Mouse (Mus musculus) gastrocnemius, postnatal 10 days (tissue): ENCODE measurements around the gene Aqp3. TPM values are rescaled to one million over a fixed set of nuclear protein-coding genes. Genes with fewer than 3 reads are reported as not detected.
"Not testable (repeated sequence)": the region's sequence is repeated elsewhere in the genome, so short reads cannot be mapped to it uniquely, and the experiment has no call there.

Experiments
- DNase-seq: peaks from one replicate; pipeline ENCODE4 v3.0.0; 2021; ENCODE audit warnings: mixed read lengths
- total RNA-seq, 2 experiments: library from RNA; stranded (reverse); gene quantifications; 2 replicates each; pipeline ENCODE4 v1.2.3; 2021

Gene Aqp3
- total RNA-seq, 2 experiments from 2014 or later: not detected

GRCm38 (mm10) chr4:41102901-41103300, 4.9 kb upstream of the Aqp3 start:
- DNase-seq: no peak

GRCm38 (mm10) chr4:41100986-41101385, 3.0 kb upstream of the Aqp3 start:
- DNase-seq: no peak

DNA sequence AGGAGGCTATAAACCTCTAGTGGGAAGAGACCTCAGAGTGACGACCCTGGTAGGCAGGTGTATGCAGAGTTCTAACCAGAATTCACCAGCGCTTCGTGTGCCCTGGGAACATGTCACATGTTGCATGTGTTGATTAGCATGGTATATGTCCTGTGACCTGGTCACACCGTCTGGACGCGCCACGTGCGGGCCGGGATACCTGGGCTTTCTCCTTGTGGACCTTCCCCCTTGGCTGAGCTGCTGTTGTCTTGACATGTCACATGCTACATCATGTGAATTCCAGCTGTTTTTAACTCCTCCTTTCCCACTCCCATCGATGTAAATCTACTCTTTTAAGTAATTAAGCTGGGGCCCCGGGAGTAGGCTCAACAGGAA, 581 bp upstream of the Aqp3 start:
- DNase-seq: no peak

GRCm38 (mm10) chr4:41097381-41097780, 602 bp downstream of the Aqp3 start:
- DNase-seq: no peak

- DNase-seq: no peak
Measured at GRCm38 (mm10) chr4:41096794-41097193, 1.2 kb downstream of the Aqp3 start.

GRCm38 (mm10) chr4:41096169-41096568, 1.8 kb downstream of the Aqp3 start:
- DNase-seq: no peak

DNA sequence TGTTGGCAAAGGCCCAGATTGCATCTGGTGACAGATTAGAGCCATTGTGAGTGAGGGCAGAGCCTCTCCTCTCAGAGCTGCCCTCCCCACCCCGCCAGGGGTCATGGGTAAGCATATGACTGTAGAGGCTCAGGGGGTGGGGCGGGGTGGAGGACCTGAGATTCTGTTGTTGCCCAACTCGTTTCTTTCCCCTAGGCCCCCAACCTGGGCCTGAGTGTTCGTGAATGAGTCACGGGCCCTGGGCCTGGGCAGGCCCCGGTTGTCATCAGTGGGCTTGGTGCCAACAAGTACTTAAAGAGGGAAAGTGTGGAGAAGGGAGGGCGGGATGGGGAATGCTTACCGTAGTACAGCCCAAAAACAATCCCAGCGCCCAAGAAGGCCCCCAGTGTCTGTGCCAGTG, 3.6 kb downstream of the Aqp3 start:
- no peak for DNase-seq

DNA sequence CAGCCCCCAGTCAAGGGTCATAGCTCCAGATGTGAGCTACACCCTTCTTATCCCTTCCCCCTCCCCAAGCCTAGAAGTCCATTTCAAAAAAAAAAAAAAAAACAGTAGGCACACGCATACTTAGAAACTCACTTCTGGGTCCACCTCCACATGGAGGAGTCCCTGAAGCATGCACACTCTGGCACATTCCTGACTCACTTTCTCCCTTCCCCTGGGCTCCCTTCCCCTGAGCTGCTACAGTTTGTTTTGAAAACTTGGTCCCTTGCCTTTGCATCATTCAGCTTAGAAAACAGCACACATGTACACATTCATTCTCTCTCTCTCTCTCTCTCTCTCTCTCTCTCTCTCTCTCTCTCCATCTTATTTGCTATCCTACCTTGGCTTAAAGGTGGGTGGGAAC, 5.0 kb downstream of the Aqp3 start:
- DNase-seq: no peak

- no peak for DNase-seq
Measured at GRCm38 (mm10) chr4:41091391-41091790, 6.6 kb downstream of the Aqp3 start.

GRCm38 (mm10) chr4:41089705-41090104, 8.3 kb downstream of the Aqp3 start:
- no peak for DNase-seq

- DNase-seq: no peak
Measured at GRCm38 (mm10) chr4:41089189-41089588, 8.8 kb downstream of the Aqp3 start.

DNA sequence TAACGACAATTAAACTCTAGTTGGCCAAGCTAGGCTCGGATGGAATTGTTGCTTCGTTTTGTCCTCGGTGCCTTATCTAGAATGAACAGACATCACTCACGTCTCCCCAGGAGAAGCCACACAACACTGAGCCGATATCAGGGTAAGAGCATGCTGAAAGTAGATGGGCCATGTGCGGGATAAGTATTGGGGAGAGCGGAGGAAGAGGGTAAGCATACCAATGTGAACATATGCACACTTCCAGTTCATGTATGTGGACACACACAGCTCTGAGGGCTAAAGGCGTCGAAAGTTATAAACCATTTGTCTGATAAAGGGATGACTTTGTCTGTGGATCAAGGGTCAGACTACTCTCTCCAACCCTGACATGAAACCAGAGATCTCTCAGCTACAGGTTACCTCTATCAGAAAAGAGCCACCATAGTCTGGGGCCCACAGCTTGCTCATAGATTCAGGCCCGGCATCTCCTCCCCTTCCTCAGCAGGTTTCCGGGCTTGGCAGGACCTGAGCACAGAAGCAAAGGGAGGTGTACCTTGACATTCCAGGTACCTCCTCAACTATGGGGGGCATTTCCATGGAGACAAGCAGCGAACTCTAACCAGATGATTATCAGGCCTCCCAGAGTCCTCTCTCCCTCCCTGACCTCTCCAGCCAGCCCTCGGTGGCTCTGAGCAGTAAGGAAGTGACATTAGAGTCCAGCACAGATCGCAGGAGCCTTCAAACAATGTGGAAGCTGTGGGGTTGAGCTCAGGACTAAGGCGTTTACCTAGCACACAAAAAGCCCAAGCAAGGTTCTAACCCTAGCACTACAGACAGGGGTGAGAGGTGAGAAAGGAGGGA, 10.3 kb downstream of the Aqp3 start:
- DNase-seq: no peak

DNA sequence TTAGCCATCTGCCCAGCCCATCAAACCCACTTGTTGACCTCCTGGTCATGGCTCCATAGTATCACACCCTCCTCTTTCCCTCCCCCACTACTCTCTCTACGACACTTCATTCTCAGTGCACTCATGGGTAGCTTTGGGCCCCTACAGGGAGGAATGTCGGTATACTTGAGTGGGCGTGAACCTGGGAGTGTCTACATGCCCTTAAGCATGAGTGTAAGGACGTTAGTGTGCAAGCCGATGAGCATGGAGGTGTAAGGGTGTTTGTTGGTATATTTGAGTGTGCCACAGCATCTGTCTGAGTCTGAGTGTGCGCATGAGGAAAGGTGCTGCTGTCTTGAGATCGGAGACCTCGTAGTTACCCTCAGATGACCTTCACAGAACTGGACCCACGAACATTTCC, 11.0 kb downstream of the Aqp3 start:
- no peak for DNase-seq

GRCm38 (mm10) chr4:41084819-41085218, 13.2 kb downstream of the Aqp3 start:
- DNase-seq: no peak

GRCm38 (mm10) chr4:41082803-41083202, 15.2 kb downstream of the Aqp3 start:
- DNase-seq: not testable (repeated sequence)

DNA sequence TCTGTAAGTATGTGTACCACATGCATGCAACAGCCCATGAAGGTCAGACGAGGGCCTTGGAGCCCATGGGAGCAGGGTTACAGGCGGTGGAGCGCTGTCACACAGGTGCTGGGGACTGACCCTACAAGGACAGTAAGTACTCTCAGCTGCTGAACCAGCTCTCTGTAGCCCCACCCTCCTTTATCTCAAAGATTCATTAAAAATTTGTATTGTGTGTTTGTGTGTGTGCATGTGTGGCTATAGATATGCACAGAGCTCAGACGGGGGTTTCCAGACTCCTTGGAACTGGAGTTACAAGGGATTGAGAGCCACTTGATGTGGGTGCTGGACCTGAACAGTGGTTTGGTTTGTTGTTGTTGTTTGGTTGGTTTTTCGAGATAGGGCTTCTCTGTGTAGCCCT, 16.2 kb downstream of the Aqp3 start:
- DNase-seq: no peak

GRCm38 (mm10) chr4:41078726-41079125, 19.3 kb downstream of the Aqp3 start:
- DNase-seq: no peak

GRCm38 (mm10) chr4:41074461-41074860, 23.5 kb downstream of the Aqp3 start:
- DNase-seq: no peak

DNA sequence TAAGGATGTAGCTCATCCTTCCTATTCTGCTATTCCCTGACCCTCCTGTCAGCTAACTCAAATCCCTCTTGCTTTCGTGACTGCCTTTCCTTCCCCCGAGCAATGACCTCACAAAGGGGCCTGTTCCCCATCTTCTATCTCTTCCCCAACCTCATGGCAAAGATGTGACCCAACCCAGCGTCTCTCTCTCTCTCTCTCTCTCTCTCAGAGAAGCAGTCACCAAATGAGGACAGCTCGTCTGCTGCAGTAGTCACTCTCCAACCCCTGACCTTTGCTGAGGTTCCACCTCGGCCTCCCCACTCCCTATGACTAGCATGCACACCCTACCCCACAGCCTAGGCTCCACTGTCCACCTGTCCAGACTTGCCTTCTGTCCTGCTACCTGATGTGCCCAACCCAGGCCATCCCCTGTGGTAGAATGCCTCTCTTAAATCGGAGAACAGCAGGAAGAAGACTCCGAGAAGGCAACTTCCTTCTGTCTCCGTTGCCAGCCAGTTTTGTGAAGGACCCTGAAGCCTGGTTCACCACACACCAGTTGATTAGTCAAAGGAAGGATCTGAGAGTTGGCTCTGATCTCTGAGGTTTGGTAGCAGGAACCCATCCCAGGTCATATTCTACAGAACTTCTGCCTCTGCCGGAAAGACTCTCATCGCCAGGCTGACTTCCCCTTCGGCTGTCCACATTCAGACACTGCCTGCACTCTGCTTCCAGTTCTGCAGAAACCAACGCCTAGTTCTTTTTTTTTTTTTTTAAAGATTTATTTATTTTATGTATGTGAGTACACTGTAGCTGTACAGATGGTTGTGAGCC, 24.8 kb downstream of the Aqp3 start:
- no peak for DNase-seq

- DNase-seq: no peak
Measured at GRCm38 (mm10) chr4:41071500-41072429, 26.2 kb downstream of the Aqp3 start.

GRCm38 (mm10) chr4:41065196-41065595, 32.8 kb downstream of the Aqp3 start:
- no peak for DNase-seq

GRCm38 (mm10) chr4:41063894-41064673, 33.9 kb downstream of the Aqp3 start:
- no peak for DNase-seq
